Mouse (Mus musculus) kidney, embryonic 16.5 days (tissue): ENCODE measurements around the gene Plppr1. TPM values are rescaled to one million over a fixed set of nuclear protein-coding genes. Genes with fewer than 3 reads are reported as not detected.

Source experiments
- ATAC-seq: fragments of 200-750 bp; cut with Nextera tagmentation; 2 replicates; pipeline ENCODE4 v1.8.0; 2017; ENCODE audit warnings: moderate TSS enrichment; ENCODE audit not compliant: low FRiP score, low TSS enrichment
- H3K27ac ChIP-seq: fragments of 300-500 bp; sonication (generic); 2 replicates; pipeline ENCODE4 v1.5.1; 2014; ENCODE audit warnings: low read length
- H3K27me3 ChIP-seq: fragments of 300-500 bp; sonication (generic); 2 replicates; pipeline ENCODE4 v1.6.1; 2014; ENCODE audit warnings: low read length, control low read depth, mixed read lengths; ENCODE audit not compliant: insufficient read depth
- H3K36me3 ChIP-seq: fragments of 300-500 bp; sonication (generic); 2 replicates; pipeline ENCODE4 v1.6.1; 2014; ENCODE audit warnings: low read length, control low read depth, mixed read lengths; ENCODE audit not compliant: insufficient read depth
- H3K4me1 ChIP-seq: fragments of 300-500 bp; sonication (generic); 2 replicates; pipeline ENCODE4 v1.6.1; 2014; ENCODE audit warnings: low read length, control low read depth, mixed read lengths; ENCODE audit not compliant: insufficient read depth
- H3K4me2 ChIP-seq: fragments of 300-500 bp; sonication (generic); replicated peaks from 2 replicates; pipeline ENCODE4 v1.6.1; 2014; ENCODE audit warnings: low read depth, low read length
- H3K4me3 ChIP-seq: fragments of 300-500 bp; sonication (generic); 2 replicates; pipeline ENCODE4 v1.5.1; 2014; ENCODE audit warnings: mild to moderate bottlenecking, low read length
- H3K9ac ChIP-seq: fragments of 300-500 bp; sonication (generic); replicated peaks from 2 replicates; pipeline ENCODE4 v1.6.1; 2014; ENCODE audit warnings: low read length
- H3K9me3 ChIP-seq: fragments of 300-500 bp; sonication (generic); 2 replicates; pipeline ENCODE4 v1.6.1; 2016; ENCODE audit warnings: low read length, control low read depth
- WGBS: fragments of 180-500 bp; shearing (Covaris S2); extraction: QIAGEN DNeasy Blood & Tissue Kit; methylation state at CpG from one replicate; pipeline ENCODE4 v1.1.7; 2014; 5-methylcytosine and 5-hydroxymethylcytosine counted together
- polyA plus RNA-seq: library from polyadenylated mRNA; unstranded; fragments of >200 nt; fragmentation: Nextera tagmentation; extraction: Ambion mirVana; gene quantifications from 2 replicates; pipeline ENCODE4 v1.2.1, GENCODE M21; 2015

The Plppr1 gene
- 6.3 TPM in 2 replicates for polyA plus RNA-seq

- peak; percentile 93 for ATAC-seq
- H3K36me3 ChIP-seq, result no peaks in the 10 kb centered on the region
- H3K9me3 ChIP-seq, result no peaks in the 10 kb centered on the region
- H3K4me3 ChIP-seq, result peak within 1 kb of the TSS; percentile 70
- peaks cover 20% of the 10 kb centered on the region for H3K27me3 ChIP-seq
- peak within 1 kb of the TSS; percentile 95 for H3K4me2 ChIP-seq
- H3K9ac ChIP-seq, result peak within 1 kb of the TSS; percentile 68
- peaks cover 13% of the 10 kb centered on the region for H3K4me1 ChIP-seq
- WGBS, result 0% methylated on average over 21 of the region's 21 CpGs
- peak within 1 kb of the TSS; percentile 72 for H3K27ac ChIP-seq
These were observed at the start of gene Plppr1 for GRCm38 (mm10) chr4:49059021-49059401. Gene Plppr1, plus strand, starts transcription at chr4:49059273.

- no peak for ATAC-seq
- H3K4me2 ChIP-seq, result no peak overlapping the region
- H3K36me3 ChIP-seq, result no peaks in the 10 kb centered on the region
- H3K4me1 ChIP-seq, result no peaks in the 10 kb centered on the region
- H3K9ac ChIP-seq, result no peak overlapping the region
- no peak overlapping the region for H3K4me3 ChIP-seq
- no peaks in the 10 kb centered on the region for H3K9me3 ChIP-seq
- no peak overlapping the region for H3K27ac ChIP-seq
- H3K27me3 ChIP-seq, result no peaks in the 10 kb centered on the region
These were observed 42.4 kb upstream of the Plppr1 start for GRCm38 (mm10) chr4:49016701-49017100.

GRCm38 (mm10) chr4:49023221-49023620 lies 35.9 kb upstream of the Plppr1 start:
- no peak for ATAC-seq
- no peaks in the 10 kb centered on the region for H3K36me3 ChIP-seq
- no peak overlapping the region for H3K27ac ChIP-seq
- no peaks in the 10 kb centered on the region for H3K27me3 ChIP-seq
- no peaks in the 10 kb centered on the region for H3K9me3 ChIP-seq
- H3K9ac ChIP-seq, result no peak overlapping the region
- no peaks in the 10 kb centered on the region for H3K4me1 ChIP-seq
- no peak overlapping the region for H3K4me3 ChIP-seq
- H3K4me2 ChIP-seq, result no peak overlapping the region
- 87% methylated on average over 1 of the region's 1 CpGs for WGBS

- ATAC-seq, result no peak
- no peaks in the 10 kb centered on the region for H3K36me3 ChIP-seq
- no peak overlapping the region for H3K9ac ChIP-seq
- no peak overlapping the region for H3K4me3 ChIP-seq
- WGBS, result 60% methylated on average over 4 of the region's 4 CpGs
- no peak overlapping the region for H3K4me2 ChIP-seq
- no peaks in the 10 kb centered on the region for H3K9me3 ChIP-seq
- H3K27me3 ChIP-seq, result no peaks in the 10 kb centered on the region
- no peak overlapping the region for H3K27ac ChIP-seq
- H3K4me1 ChIP-seq, result no peaks in the 10 kb centered on the region
These were observed 20.8 kb upstream of the Plppr1 start for GRCm38 (mm10) chr4:49038311-49038710.

GRCm38 (mm10) chr4:49039854-49040253 lies 19.2 kb upstream of the Plppr1 start:
- Histone ChIP-seq H3K36me3 (no peaks in the 10 kb centered on the region), H3K4me1 (no peaks in the 10 kb centered on the region)

GRCm38 (mm10) chr4:49041655-49042054 lies 17.4 kb upstream of the Plppr1 start:
- H3K4me1 ChIP-seq, result no peaks in the 10 kb centered on the region
- no peak for ATAC-seq
- no peaks in the 10 kb centered on the region for H3K36me3 ChIP-seq
- H3K9me3 ChIP-seq, result no peaks in the 10 kb centered on the region
- H3K4me3 ChIP-seq, result no peak overlapping the region
- H3K4me2 ChIP-seq, result no peak overlapping the region
- WGBS, result 68% methylated on average over 1 of the region's 1 CpGs
- no peaks in the 10 kb centered on the region for H3K27me3 ChIP-seq
- H3K27ac ChIP-seq, result no peak overlapping the region
- no peak overlapping the region for H3K9ac ChIP-seq

More at GRCm38 (mm10) chr4:49039854-49040253, 19.2 kb upstream of the Plppr1 start:
- no peak overlapping the region for H3K9ac ChIP-seq
- H3K4me3 ChIP-seq, result no peak overlapping the region
- no peaks in the 10 kb centered on the region for H3K27me3 ChIP-seq
- no peak overlapping the region for H3K4me2 ChIP-seq
- no peak for ATAC-seq
- H3K27ac ChIP-seq, result no peak overlapping the region
- 87% methylated on average over 3 of the region's 3 CpGs for WGBS
- H3K9me3 ChIP-seq, result no peaks in the 10 kb centered on the region

GRCm38 (mm10) chr4:49050628-49051027 lies 8.4 kb upstream of the Plppr1 start:
- Histone ChIP-seq H3K4me2 (no peak overlapping the region), H3K36me3 (no peaks in the 10 kb centered on the region), H3K4me3 (no peak overlapping the region), H3K9ac (no peak overlapping the region), H3K4me1 (no peaks in the 10 kb centered on the region), H3K9me3 (no peaks in the 10 kb centered on the region), H3K27me3 (no peaks in the 10 kb centered on the region), H3K27ac (no peak overlapping the region)
- ATAC-seq, result no peak
- 91% methylated on average over 1 of the region's 1 CpGs for whole genome bisulfite sequencing

GRCm38 (mm10) chr4:49057916-49058315 lies 1.2 kb upstream of the Plppr1 start:
- peak overlapping the region; percentile 95; the same call in 1 of the 2 replicates for H3K4me2 ChIP-seq

DNA sequence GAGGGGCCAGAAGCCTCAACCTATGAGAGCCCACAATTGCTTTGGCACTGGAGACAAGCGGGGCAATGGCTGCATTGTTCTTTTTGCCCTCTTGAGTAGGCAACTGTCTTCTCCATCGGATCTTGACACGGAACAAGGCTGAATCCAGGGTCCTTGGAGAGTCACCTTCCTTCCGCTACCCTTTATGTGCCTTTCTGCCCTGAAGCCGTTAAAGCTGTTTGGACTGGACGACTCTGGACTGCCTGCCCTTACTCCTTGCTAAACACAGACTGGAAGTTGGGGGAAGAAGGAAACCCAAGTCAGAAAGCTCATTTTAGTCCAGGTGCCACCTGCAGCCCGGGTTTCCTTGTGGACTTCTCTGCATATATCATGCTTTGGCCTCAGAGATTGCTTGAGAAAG lies 516 bp upstream of the Plppr1 start:
- H3K4me3 ChIP-seq, result peak overlapping the region; percentile 70
- H3K4me1 ChIP-seq, result peaks cover 13% of the 10 kb centered on the region
- H3K27ac ChIP-seq, result peak overlapping the region; percentile 72
- peak; percentile 46 for ATAC-seq
- H3K36me3 ChIP-seq, result no peaks in the 10 kb centered on the region
- no peaks in the 10 kb centered on the region for H3K9me3 ChIP-seq
- WGBS, result 7% methylated on average over 7 of the region's 7 CpGs
- H3K9ac ChIP-seq, result peak overlapping the region; percentile 68
- H3K4me2 ChIP-seq, result peak overlapping the region; percentile 95
- H3K27me3 ChIP-seq, result peaks cover 20% of the 10 kb centered on the region

More at GRCm38 (mm10) chr4:49057916-49058315, 1.2 kb upstream of the Plppr1 start:
- Histone ChIP-seq H3K4me3 (no peak overlapping the region), H3K27me3 (peaks cover 20% of the 10 kb centered on the region), H3K9me3 (no peaks in the 10 kb centered on the region), H3K4me1 (peaks cover 13% of the 10 kb centered on the region), H3K36me3 (no peaks in the 10 kb centered on the region), H3K27ac (0 out of 2 replicates have a peak overlapping the region, but pooled peaks have one; percentile 72), H3K9ac (no peak overlapping the region; the same call in 1 of the 2 replicates)
- no peak for ATAC-seq
- 21% methylated on average over 2 of the region's 2 CpGs for WGBS

DNA sequence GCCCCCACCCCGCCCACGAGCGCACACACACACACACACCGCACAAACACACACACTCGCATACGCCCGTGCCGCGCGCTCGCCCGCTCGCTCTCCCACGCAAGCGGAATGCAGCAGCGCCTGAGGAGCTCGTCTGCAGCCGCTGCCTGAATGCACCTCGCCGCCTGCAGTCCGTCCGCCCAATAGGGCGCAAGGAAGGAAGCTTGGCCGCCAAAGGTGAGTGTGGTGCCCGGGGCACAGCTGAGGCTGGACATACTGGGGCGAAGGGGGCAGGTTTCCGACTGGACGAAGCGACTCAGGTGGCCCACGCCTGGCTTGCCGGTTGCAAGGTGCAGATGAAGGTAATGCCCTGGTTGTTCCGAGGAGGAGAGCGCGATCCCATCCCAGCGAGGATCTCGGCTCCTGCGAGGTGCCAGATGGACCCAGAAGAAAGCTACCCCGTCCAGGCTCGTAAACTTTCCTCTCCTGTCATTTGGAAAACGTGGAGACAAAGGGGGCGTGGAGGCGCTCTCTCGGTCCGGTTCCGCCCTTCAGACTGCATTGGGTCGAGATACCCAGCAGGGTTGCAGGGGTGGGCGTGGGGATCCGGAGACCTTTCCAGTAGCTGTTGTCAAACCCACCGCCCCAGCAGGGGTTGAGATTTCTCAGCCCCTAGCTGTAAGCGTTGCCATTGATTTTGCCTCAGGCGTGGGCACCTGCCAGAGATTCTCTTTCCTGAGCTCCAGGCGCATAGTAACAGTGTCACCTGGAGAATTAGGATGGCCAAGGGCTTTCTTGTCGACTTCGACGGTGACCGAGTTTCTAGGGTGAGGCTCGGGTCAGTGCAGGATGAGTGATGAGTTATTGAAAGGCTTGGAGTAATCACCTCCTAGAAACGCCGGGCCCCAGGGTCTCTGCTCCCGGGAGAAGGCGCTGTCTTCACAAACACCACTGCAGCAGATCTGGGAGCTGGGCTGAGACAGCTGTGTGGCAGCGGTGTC lies 619 bp downstream of the Plppr1 start:
- Histone ChIP-seq H3K4me1 (peaks cover 13% of the 10 kb centered on the region), H3K9ac (peak overlapping the region; percentile 68), H3K4me3 (peak overlapping the region; percentile 70), H3K36me3 (no peaks in the 10 kb centered on the region), H3K27ac (peak overlapping the region; percentile 72; the same call in 1 of the 2 replicates), H3K27me3 (peaks cover 20% of the 10 kb centered on the region), H3K9me3 (no peaks in the 10 kb centered on the region), H3K4me2 (peak overlapping the region; percentile 95)
- ATAC-seq, result peak; percentile 87
- WGBS, result under 1% methylated on average over 62 of the region's 62 CpGs
